Mouse (Mus musculus) liver, embryonic 14.5 days (tissue): ENCODE data around the gene Rps29.

Experiments used
- CTCF ChIP-seq: IDR thresholded peaks from 2 replicates; pipeline ENCODE4 v1.5.1; 2016; ENCODE audit warnings: antibody characterized with exemption, low read depth, control low read depth
- EP300 ChIP-seq: IDR thresholded peaks from 2 replicates; pipeline ENCODE4 v1.6.1; 2016; ENCODE audit warnings: antibody characterized with exemption, low read depth

- TF ChIP-seq CTCF (no peak), EP300 (no peak)
Measured at GRCm38 (mm10) chr12:69171307-69171706, 12.3 kb upstream of the Rps29 start.
